Mouse (Mus musculus) liver, embryonic 14 days (tissue): Measurements from ENCODE around the gene Psmg3. TPM values are rescaled to one million over a fixed set of nuclear protein-coding genes. Genes with fewer than 3 reads are reported as not detected.

Experiments
- polyA plus RNA-seq: library from polyadenylated mRNA; depleted of rRNA; stranded (reverse); fragments of >200 nt; gene quantifications from 2 replicates; pipeline ENCODE4 v1.2.3, GENCODE M21; 2012; rRNA removed

Gene Psmg3
- polyA plus RNA-seq: 32.4 and 37.8 TPM in 2 replicates

GRCm38 (mm10) chr5:139826357-139827055 is at the start of gene Psmg3, which contains the start of gene Gm26938:
Gene Psmg3 (minus strand): TSS chr5:139826885.
Gene Gm26938 (minus strand): TSS chr5:139826407.

DNA sequence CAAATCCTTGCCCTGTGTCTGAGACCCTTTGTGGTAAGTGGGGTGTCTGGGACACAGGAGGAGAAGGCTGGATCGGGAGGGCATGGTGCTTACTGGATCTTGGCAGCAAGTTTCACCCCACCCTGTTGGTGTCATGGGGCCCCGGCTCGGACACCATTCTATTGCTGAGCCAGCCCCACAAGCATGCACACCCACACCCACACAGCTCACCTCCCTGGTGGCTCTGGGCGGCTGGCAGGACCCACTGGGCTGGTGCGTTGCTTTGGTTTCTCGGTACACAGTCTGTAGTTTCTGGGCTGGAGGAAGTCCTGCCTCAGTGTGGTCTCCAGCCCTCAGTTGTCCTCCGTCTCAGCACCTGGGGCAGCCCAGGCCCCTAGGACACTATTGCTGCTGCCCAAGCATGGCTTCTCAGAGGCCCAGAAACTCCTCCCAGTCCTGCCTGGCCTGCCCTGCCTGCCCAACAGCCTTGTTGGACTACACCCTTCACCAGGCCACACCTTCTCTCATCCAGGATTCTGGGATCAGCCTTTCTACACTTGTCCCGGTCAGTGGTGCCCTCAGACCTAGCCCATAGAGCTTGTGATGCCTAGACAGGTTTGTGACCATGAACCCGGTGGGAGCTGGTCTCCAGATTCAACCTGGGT is 7.0 kb downstream of the Psmg3 start, which contains the start of gene Tmem184a:
Gene Tmem184a (minus strand): TSS at position 380 of the 644 bp plus-strand sequence.

GRCm38 (mm10) chr5:139791227-139792158 is 35.2 kb downstream of the Psmg3 start, which contains the start of gene Mafk:
Gene Mafk (plus strand): TSS chr5:139791513.

GRCm38 (mm10) chr5:139775216-139775926 is 51.3 kb downstream of the Psmg3 start, which contains the start of gene Ints1:
Gene Ints1 (minus strand): TSS chr5:139775674.

Other genes with a start within 250 kb of the Psmg3 start
- 6.7 and 7.6 TPM in 2 replicates for gene Micall2, start 90.5 kb downstream of the Psmg3 start, polyA plus RNA-seq
- gene Ints1, start 51.2 kb downstream of the Psmg3 start, polyA plus RNA-seq: 9.9 and 11.8 TPM in 2 replicates
- 19.9 and 23.8 TPM in 2 replicates for gene Mafk, start 35.4 kb downstream of the Psmg3 start, polyA plus RNA-seq
- 0.55 and 0.81 TPM in 2 replicates for gene Tmem184a, start 7.0 kb downstream of the Psmg3 start, polyA plus RNA-seq
- not detected in 2 replicates for gene Gm26938, start 478 bp downstream of the Psmg3 start, polyA plus RNA-seq
- gene Elfn1, start 81.1 kb upstream of the Psmg3 start, polyA plus RNA-seq: 0.07 and 0.08 TPM in 2 replicates